Mouse (Mus musculus): ENCODE measurements around the gene Rnf185. TPM values are rescaled to one million over a fixed set of nuclear protein-coding genes. Genes with fewer than 3 reads are reported as not detected.

Gene Rnf185
- polyA plus RNA-seq, 1 experiment from 2014 or later, result 44.8 TPM

DNA sequence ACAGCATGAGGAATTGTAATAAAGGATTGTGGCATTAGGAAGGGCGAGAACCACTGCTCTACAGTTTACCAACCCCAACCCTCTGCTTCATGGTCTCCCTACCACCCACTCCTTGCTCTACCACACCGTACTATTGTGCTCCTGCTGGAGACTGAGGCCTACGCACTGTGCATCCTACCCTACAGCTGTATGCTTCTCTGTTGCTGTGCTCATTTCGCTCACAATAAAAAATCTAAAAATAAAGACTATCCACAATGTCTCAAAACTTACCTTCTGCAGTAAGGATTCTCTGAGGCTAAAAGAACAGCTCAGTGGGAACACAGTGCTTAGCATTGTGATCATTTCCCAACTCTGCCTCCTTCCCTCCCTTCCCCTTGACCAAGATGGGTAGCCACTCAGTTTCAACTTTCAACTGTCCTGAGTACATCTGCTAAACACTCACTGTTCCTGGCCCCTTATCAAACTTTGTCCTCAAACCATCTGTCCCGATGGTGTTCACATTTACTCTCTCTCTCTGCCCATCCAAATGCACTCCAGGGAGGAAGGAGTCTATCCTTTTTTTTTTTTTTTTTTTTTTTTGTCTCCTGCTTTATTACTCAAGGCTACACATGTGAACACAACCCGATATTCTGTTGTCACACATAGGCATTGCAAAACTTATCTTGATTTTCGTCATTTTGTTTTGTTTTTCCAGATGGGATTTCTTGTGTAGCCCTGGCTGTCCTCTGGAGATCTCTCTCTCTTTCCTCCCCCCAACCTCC is 47.7 kb downstream of the Rnf185 start:
- in situ Hi-C loops (cut with MboI; ENCODE audit: low pct_unique_long_range_greater_than_20kb), result loop anchor here (5.0 kb wide), 1 partner anchor 57 kb away; no protein-coding TSS in a partner anchor
- TF ChIP-seq CTCF (IDR thresholded peaks at IDR 0.05), result no peak
- ATAC-seq (no peak), DNase-seq (ENCODE audit: low read depth, low spot score) (no peak)
- ChIA-PET CTCF (no interaction called here), POLR2A (no interaction called here)
- no peaks in the 10 kb centered on the region for H3K27me3 ChIP-seq

DNA sequence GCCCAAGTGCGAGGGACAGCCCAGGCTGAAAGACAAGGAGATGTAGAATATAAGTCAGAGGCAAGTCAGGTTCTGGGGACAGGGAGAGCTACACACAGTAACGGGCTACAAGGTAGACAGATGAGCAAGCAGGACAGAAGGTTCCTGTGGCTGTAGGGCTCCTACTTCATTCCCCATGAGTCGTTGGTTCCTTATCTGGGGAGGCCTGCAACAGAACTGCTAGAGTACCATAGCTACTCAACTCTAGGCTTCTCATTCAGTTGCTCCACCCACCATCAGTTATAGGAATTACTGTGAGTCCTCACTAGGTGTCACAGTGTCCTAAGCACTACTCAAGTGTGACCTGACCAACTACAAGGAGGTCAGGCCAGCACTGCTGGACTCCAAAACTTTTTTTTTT is 49.1 kb downstream of the Rnf185 start:
- ATAC-seq, result no peak
- CTCF ChIA-PET, result interaction anchor here (1.5 to 4.8 kb wide), 2 partner anchors 15 to 72 kb away, joined by 3 to 16 read pairs; no protein-coding TSS in a partner anchor
- no peak for DNase-seq (ENCODE audit: low read depth, low spot score)
- no peak for TF ChIP-seq CTCF (IDR thresholded peaks at IDR 0.05)
- POLR2A ChIA-PET, result no interaction called here
- in situ Hi-C loops (cut with MboI; ENCODE audit: low pct_unique_long_range_greater_than_20kb), result no loop called here
- no peaks in the 10 kb centered on the region for H3K27me3 ChIP-seq

DNA sequence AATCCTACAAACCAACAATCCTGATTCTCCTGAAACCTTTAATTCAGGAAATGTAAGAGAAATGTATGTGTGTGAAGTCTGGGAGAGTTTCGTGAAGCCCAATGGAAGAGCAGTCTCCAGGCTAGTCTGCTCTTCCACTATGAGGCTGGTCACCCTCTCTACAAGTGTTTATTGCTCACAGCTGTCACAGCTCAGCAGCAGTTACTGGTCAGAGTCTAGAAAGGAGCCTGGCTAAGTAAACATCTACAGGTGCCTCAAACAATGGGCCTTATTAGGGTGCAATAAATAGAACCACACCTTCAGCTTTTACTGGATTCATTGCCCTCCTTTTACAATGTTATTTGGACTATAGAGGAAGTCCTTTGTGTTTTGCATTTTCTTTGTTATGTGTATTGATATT is 53.8 kb downstream of the Rnf185 start:
- DNase-seq (ENCODE audit: low read depth, low spot score), result no peak
- in situ Hi-C loops (cut with MboI; ENCODE audit: low pct_unique_long_range_greater_than_20kb), result no loop called here
- CTCF ChIA-PET, result interaction anchor here (4.8 kb wide), 1 partner anchor 11 kb away, joined by 16 read pairs; no protein-coding TSS in a partner anchor
- TF ChIP-seq CTCF (IDR thresholded peaks at IDR 0.05), result no peak
- ATAC-seq, result no peak
- POLR2A ChIA-PET, result no interaction called here
- no peaks in the 10 kb centered on the region for H3K27me3 ChIP-seq

DNA sequence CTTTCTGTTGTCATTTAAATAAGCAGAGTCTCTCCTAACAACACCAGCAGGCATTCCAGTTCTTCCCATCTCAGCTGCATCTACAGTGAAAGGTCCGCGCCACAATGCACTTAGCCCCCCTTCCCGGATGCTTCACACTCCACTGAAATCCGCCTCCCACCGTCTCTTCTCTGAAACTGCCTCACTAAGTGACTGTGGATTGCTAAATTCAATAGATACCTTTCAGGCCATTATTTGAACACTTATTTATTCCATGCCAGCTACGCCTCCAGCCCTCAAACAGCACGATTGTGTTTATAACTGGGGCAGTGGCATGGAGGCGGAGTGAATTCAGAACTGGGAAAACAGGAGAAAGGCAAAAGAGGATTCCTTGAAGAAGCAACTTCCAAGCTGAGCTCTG is 55.6 kb downstream of the Rnf185 start:
- TF ChIP-seq CTCF (IDR thresholded peaks at IDR 0.05), result no peak
- ChIA-PET POLR2A (no interaction called here), CTCF (no interaction called here)
- in situ Hi-C loops (cut with MboI; ENCODE audit: low pct_unique_long_range_greater_than_20kb), result no loop called here
- ATAC-seq (no peak), DNase-seq (ENCODE audit: low read depth, low spot score) (no peak)
- H3K27me3 ChIP-seq, result no peaks in the 10 kb centered on the region

DNA sequence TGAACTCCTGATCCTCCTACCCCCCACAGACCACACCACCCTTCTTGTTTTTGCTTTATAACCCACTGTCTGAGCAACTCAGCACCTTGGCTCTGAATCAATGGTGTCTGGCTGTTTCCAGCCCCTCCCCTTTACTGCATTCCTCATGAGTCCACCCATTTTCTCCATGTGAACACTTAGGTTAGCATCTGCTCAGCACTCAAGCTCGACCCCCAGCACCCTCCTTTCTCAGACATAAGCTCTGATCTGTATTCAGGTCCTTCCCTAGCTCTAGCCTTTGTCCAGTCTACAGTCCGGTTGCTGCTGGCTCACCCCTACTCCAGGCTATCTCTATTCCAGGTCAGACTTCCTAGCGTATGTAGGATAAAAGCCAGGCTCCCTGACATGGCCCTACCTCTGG is 56.1 kb downstream of the Rnf185 start:
- no peak for DNase-seq (ENCODE audit: low read depth, low spot score)
- in situ Hi-C loops (cut with MboI; ENCODE audit: low pct_unique_long_range_greater_than_20kb), result no loop called here
- CTCF ChIA-PET, result interaction anchor here (1.0 to 1.3 kb wide), 2 partner anchors 10 to 13 kb away, joined by 3 to 4 read pairs; no protein-coding TSS in a partner anchor
- ATAC-seq, result no peak
- no peak for TF ChIP-seq CTCF (IDR thresholded peaks at IDR 0.05)
- POLR2A ChIA-PET, result no interaction called here
- no peaks in the 10 kb centered on the region for H3K27me3 ChIP-seq

DNA sequence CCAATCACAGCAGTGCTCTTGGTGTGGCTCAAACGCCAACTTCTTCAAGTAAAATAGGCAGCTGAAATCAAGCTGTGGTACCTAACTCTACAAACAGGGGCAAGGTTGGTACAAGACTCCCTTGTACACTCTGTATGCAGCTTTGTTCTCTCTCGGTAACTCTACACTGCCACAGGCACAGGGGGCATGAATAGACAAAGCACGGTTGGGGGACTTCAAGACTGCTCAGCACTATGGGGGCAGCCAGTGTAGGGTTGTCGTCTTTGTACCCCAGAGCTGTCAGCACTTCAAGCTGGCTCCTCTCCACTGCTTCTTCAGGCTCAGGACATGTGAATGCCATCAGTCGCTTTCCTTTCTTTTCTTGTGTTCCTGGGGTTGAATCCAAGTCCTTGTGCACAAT is 57.6 kb downstream of the Rnf185 start:
- DNase-seq (ENCODE audit: low read depth, low spot score), result no peak
- in situ Hi-C loops (cut with MboI; ENCODE audit: low pct_unique_long_range_greater_than_20kb), result no loop called here
- no peaks in the 10 kb centered on the region for H3K27me3 ChIP-seq
- ATAC-seq, result no peak
- CTCF ChIA-PET, result interaction anchor here (1.2 kb wide), 1 partner anchor 18 kb away, joined by 3 read pairs; no protein-coding TSS in a partner anchor
- POLR2A ChIA-PET, result interaction anchor here (0.5 to 1.3 kb wide), 2 partner anchors 11 to 39 kb away, joined by 4 to 5 read pairs; no protein-coding TSS in a partner anchor
- TF ChIP-seq CTCF (IDR thresholded peaks at IDR 0.05), result no peak

DNA sequence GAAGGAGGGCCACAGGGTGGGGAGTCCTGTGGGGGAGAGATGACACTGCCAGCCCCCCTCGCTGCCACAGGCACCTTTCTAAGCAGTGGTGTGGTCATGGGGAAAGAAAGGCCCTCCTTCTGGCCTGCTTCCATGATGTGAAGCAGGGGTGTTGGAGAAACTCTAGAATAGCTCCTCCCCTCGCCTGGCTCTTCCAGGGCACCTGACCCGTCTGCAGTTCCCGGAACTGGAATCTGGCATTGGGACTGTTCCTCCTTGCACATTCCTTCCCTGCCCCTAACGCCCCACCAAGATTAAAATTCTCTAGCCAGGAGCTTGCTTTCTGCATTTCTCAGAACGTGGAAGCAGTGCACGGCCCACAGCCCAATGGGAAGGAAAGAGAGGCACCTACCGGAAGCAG is 59.6 kb downstream of the Rnf185 start:
- in situ Hi-C loops (cut with MboI; ENCODE audit: low pct_unique_long_range_greater_than_20kb), result no loop called here
- no peaks in the 10 kb centered on the region for H3K27me3 ChIP-seq
- POLR2A ChIA-PET, result no interaction called here
- DNase-seq (ENCODE audit: low read depth, low spot score) (no peak), ATAC-seq (no peak)
- no peak for TF ChIP-seq CTCF (IDR thresholded peaks at IDR 0.05)
- CTCF ChIA-PET, result interaction anchor here (1.0 kb wide), 1 partner anchor 17 kb away, joined by 3 read pairs; the partner anchor contains the start of gene Limk2

DNA sequence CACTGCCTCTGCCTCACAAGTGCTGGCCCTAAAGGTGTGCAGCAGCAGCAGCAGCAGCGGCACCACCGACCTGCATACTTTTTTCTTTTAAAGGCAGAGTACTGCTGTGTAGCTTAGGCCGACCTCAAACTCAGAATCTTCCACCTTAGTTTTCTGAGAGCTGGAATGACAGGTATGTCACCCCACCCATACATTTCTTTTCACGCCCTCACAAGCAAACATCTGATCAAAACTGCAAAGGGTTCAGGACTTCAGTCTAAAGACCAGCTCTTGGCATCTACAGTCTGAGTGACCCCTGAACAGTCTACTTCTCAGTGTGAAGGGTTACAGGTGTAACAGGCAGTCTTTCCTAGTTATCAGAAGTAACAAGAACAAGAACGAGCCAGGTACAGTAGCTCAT is 61.4 kb downstream of the Rnf185 start:
- ChIA-PET POLR2A (no interaction called here), CTCF (interaction anchor here (1.0 to 1.2 kb wide), 3 partner anchors 16 to 44 kb away, joined by 3 read pairs; no protein-coding TSS in a partner anchor)
- in situ Hi-C loops (cut with MboI; ENCODE audit: low pct_unique_long_range_greater_than_20kb), result no loop called here
- TF ChIP-seq CTCF (IDR thresholded peaks at IDR 0.05), result no peak
- ATAC-seq (no peak), DNase-seq (ENCODE audit: low read depth, low spot score) (no peak)
- H3K27me3 ChIP-seq, result no peaks in the 10 kb centered on the region

DNA sequence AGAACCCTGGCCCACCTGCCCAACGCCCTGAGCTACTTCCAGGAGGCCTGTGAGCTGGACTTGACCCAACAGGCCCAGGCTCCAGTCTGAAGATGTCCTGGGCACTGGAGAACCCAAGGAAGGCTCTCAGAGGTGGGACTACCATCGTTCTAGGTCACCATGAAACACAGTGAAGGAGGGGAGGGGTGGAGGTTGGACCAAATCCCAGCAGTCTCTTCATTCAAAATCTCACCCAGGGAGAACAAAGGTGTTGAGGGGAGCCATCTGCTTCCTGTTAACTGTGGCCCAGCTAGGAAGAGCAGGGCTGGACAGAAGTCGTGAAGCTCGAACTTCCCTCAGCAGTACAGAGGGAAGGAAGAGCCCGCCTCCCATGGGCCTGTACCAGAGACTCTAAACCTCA is 62.2 kb downstream of the Rnf185 start:
- H3K27me3 ChIP-seq, result no peaks in the 10 kb centered on the region
- in situ Hi-C loops (cut with MboI; ENCODE audit: low pct_unique_long_range_greater_than_20kb), result no loop called here
- ChIA-PET CTCF (interaction anchor here (1.0 to 1.3 kb wide), 3 partner anchors 15 to 76 kb away, joined by 3 read pairs; no protein-coding TSS in a partner anchor), POLR2A (no interaction called here)
- DNase-seq (ENCODE audit: low read depth, low spot score) (no peak), ATAC-seq (no peak)
- no peak for TF ChIP-seq CTCF (IDR thresholded peaks at IDR 0.05)

DNA sequence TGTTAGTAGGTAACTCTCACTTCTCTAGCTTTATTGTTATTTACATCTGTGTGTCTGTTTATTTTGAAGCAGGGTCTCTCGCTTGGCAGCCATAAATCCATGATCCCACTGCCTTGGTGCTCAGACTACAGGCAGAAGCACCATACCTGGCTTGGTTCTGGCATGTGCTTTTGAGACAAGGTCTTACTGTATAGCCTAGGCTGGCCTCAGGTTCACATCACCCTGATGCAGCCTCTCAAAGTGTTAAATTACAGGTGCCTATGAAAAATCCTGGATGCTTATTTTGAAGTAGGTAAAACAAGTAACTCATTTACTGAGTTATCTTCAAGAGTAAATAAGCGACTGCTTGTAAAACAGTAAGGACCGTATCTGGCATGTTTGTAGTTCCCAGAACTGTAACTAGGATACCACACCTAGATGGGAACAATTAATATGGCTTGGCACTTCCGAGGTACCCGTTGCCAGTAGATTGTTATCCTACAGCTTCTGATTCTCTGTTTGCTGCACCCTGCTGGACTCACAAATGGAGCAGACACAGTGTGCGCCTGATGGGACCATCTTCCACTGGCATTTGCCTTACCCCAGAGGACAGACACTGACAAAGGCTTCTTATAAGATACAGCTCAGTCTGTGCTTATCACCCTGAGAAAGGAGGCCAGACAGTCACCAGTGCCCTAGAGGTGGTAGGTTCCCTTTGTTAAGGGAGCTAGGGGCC is 64.5 kb downstream of the Rnf185 start:
- ATAC-seq (no peak), DNase-seq (ENCODE audit: low read depth, low spot score) (no peak)
- ChIA-PET CTCF (interaction anchor here (0.9 to 2.7 kb wide), 13 partner anchors 10 to 86 kb away, joined by 3 to 16 read pairs (median 4); partner anchors contain the start of gene Pik3ip1), POLR2A (no interaction called here)
- TF ChIP-seq CTCF (IDR thresholded peaks at IDR 0.05), result no peak
- in situ Hi-C loops (cut with MboI; ENCODE audit: low pct_unique_long_range_greater_than_20kb), result no loop called here
- H3K27me3 ChIP-seq, result no peaks in the 10 kb centered on the region

DNA sequence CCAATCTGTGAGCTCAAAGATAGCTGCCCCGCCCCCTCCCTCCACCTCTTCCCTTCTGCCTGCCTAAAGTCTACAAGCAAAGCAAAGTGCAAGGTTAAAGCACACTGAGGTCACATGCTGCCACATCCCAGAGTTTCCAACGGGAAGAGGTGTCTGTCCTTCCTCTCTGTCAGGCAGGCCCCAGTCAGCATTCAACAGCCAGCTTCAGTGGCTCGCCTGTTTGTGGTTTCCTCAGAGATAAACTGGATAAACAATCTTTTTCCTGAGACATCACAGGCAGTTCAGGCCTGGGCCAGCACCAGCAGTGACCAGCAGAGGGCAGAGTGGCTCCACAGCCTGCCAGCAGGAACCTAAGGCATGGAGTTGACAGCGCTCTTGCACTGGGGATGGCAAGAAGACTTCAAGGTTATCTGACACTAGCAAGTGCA is 65.2 kb downstream of the Rnf185 start:
- ChIA-PET POLR2A (no interaction called here), CTCF (interaction anchor here (0.9 to 2.7 kb wide), 11 partner anchors 9 to 67 kb away, joined by 3 to 16 read pairs (median 4); partner anchors contain the start of gene Pik3ip1)
- DNase-seq (ENCODE audit: low read depth, low spot score) (no peak), ATAC-seq (peak; percentile 62)
- H3K27me3 ChIP-seq, result no peaks in the 10 kb centered on the region
- TF ChIP-seq CTCF (IDR thresholded peaks at IDR 0.05), result peak; percentile 98
- in situ Hi-C loops (cut with MboI; ENCODE audit: low pct_unique_long_range_greater_than_20kb), result no loop called here
